Mouse (Mus musculus): ENCODE results near the gene Ypel5. TPM values are rescaled to one million over a fixed set of nuclear protein-coding genes. Genes with fewer than 3 reads are reported as not detected.

The Ypel5 gene
- total RNA-seq, 2 experiments from 2014 or later, result 18.9 to 40.7 TPM

DNA sequence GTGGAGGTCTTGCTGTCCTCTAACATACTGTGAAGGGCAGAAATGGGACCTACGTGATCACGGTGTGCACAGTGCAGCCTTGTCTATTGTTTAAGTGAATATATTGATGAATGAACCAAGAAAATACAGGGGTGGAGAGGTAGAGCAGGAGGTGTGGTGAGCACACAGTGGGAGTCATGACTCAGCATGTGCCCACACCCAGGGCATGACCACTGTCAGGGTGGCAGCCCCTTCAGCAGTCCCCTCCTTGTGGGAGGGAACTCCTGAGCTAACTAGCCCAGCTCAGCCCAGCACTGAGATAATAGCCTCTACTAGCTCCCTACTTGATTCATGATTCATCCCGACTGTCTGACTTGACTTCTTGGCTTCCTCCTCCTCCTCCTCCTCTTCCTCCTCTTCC, 62.5 kb downstream of the Ypel5 start:
- ATAC-seq (replicated peaks; ENCODE audit: poor library complexity, severe bottlenecking), result peak; percentile 14; the same call in 1 of the 2 replicates

Other genes with a start within 250 kb of the Ypel5 start
- gene Alk, start 231.8 kb upstream of the Ypel5 start, total RNA-seq (2014; fragmentation: Nextera tagmentation), result not detected in 2 replicates
- not detected in 2 replicates for gene Alk, start 231.8 kb upstream of the Ypel5 start, total RNA-seq (2017)
- 21.9 and 23.5 TPM in 2 replicates for gene Lbh, start 81.9 kb downstream of the Ypel5 start, total RNA-seq (2014; fragmentation: Nextera tagmentation)
- gene Lbh, start 81.9 kb downstream of the Ypel5 start, total RNA-seq (2017), result 20.9 and 21.8 TPM in 2 replicates

Data from granulocyte monocyte progenitor cell, adult 5-6 weeks (primary cell).